ENCODE assay signal across 16 mouse cellular contexts in the genomic region with DNA sequence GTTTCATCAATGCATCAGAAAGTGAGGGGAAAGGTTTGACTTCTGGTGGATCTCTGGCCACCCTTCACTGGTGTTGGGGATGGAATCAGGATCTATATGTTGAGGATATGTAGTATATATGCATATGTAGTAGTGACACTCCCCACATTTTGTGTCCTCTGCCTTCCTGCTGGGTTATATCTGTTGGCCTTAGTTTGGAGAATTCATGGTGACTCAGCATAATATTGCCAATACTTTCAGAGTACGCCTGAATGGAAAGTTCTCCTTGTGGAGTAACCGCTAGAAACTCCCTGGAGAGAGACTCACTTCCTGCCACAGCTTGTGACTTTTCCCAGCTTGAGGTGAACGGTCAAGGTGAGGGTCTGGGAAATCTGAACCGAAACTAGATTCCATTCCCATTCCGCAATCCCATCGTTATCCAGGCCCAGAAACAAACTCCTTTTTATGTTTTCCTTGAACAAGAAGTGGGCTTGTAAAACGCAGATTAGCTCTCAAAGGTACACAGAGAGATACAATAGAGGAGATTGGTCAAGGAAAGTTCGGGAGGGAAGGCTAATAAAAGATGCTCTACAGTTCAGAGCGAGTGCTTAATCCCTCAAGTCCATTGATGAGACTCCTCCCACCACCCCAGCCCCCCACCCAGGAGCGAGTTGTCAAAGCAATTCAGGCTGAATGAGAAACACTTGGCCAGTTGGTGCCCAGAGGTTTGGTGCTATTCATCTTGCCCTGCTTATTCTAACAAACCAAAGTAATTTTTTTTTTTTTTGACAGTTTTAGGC. TPM values are rescaled to one million over a fixed set of nuclear protein-coding genes. Genes with fewer than 3 reads are reported as not detected.
DNase-seq lines count a peak whose midpoint lies in the region; ATAC-seq and TF ChIP-seq lines count a peak whose summit lies in the region.
"Had no signal": no experiment of that assay in that cellular context is flagged by ENCODE, and none has a peak within 500 bp of the region (broad histone marks: within the 10 kb centered on the region; RNA-seq: fewer than 3 reads in every experiment).

No protein-coding gene starts in this region.

- no peaks in the 10 kb centered on the region for H3K36me3 ChIP-seq in hindbrain, embryonic 15.5 days
- no peaks in the 10 kb centered on the region for H3K36me3 ChIP-seq in hindbrain, embryonic 16.5 days (ENCODE audit: control insufficient read depth, insufficient read depth, low read length)
- H3K36me3 ChIP-seq in ES-E14 (ENCODE audit: control insufficient read depth, insufficient read depth, low read length, poor library complexity, severe bottlenecking), result no peaks in the 10 kb centered on the region
- H3K36me3 ChIP-seq in midbrain, embryonic 12.5 days, result no peaks in the 10 kb centered on the region

- H3K27ac ChIP-seq in hindbrain, embryonic 15.5 days (replicated peaks), result no peak overlapping the region
- H3K27ac ChIP-seq in hindbrain, embryonic 16.5 days (ENCODE audit: low read depth, low read length), result no peak overlapping the region
- peak overlapping the region; percentile 66 for H3K27ac ChIP-seq in ES-E14 (ENCODE audit: insufficient read depth, low read depth, low read length, poor library complexity, severe bottlenecking)
- no peak overlapping the region for H3K27ac ChIP-seq in midbrain, embryonic 12.5 days (replicated peaks)
- H3K27ac ChIP-seq: liver, embryonic 14.5 days had no signal

- no peak overlapping the region for H3K9ac ChIP-seq in hindbrain, embryonic 15.5 days
- H3K9ac ChIP-seq in hindbrain, embryonic 16.5 days (ENCODE audit: low read depth, low read length), result no peak overlapping the region
- no peak overlapping the region for H3K9ac ChIP-seq in ES-E14 (ENCODE audit: insufficient read depth, low read depth, low read length, poor library complexity, severe bottlenecking)
- no peak overlapping the region for H3K9ac ChIP-seq in midbrain, embryonic 12.5 days (replicated peaks)
- H3K9ac ChIP-seq: liver, embryonic 14.5 days had no signal

- 34% methylated on average over 10 of the region's 10 CpGs for WGBS in hindbrain, embryonic 15.5 days
- 35% methylated on average over 10 of the region's 10 CpGs for WGBS in hindbrain, embryonic 16.5 days
- WGBS in midbrain, embryonic 12.5 days, result 26% methylated on average over 10 of the region's 10 CpGs
- 48% methylated on average over 10 of the region's 10 CpGs for WGBS in lung, adult 2 months

- ATAC-seq in hindbrain, embryonic 15.5 days (ENCODE audit: low FRiP score, low read depth), result no peak
- no peak for ATAC-seq in hindbrain, embryonic 16.5 days
- peak; percentile 85 for ATAC-seq in midbrain, embryonic 12.5 days (ENCODE audit: low FRiP score, low read depth)

- in situ Hi-C loops in ES-E14 (cut with MboI; ENCODE audit: low sequenced_read_pairs in 2 of 2, unreplicated experiment in 2 of 2), result no loop called here

- no peak for TF ChIP-seq CTCF in brain, embryonic 14.5 days (IDR thresholded peaks at IDR 0.05; ENCODE audit: borderline replicate concordance, extremely low read depth, insufficient read depth, insufficient read length)
- TF ChIP-seq CTCF in lung, adult 2 months (IDR thresholded peaks at IDR 0.05; ENCODE audit: insufficient read depth, low read length), result no peak

- no peaks in the 10 kb centered on the region for H3K4me1 ChIP-seq in hindbrain, embryonic 15.5 days (replicated peaks)
- H3K4me1 ChIP-seq in hindbrain, embryonic 16.5 days (ENCODE audit: control insufficient read depth, insufficient read depth, low read depth, low read length), result no peaks in the 10 kb centered on the region
- peaks cover 7 to 20% of the 10 kb centered on the region in 2 experiments; a peak in 3 of 4 replicates for H3K4me1 ChIP-seq in ES-E14 (ENCODE audit: control insufficient read depth in 2 of 2, insufficient read depth in 2 of 2, low read length in 2 of 2, poor library complexity in 1 of 2)
- 0 out of 2 replicates have a peak, but pooled peaks cover 6% of the 10 kb centered on the region for H3K4me1 ChIP-seq in midbrain, embryonic 12.5 days
- no peaks in the 10 kb centered on the region for H3K4me1 ChIP-seq in lung, adult 2 months (ENCODE audit: control insufficient read depth, insufficient read depth, low read length)

- H3K4me3 ChIP-seq in hindbrain, embryonic 15.5 days, result no peak overlapping the region
- no peak overlapping the region for H3K4me3 ChIP-seq in hindbrain, embryonic 16.5 days (ENCODE audit: low read length)
- H3K4me3 ChIP-seq in ES-E14 (ENCODE audit: insufficient read depth in 1 of 2, low read depth in 1 of 2, low read length in 2 of 2, poor library complexity in 1 of 2, severe bottlenecking in 1 of 2), result no peak overlapping the region
- H3K4me3 ChIP-seq in midbrain, embryonic 12.5 days, result no peak overlapping the region
- H3K4me3 ChIP-seq in lung, adult 2 months (replicated peaks; ENCODE audit: extremely low read depth, low read depth, low read length), result no peak overlapping the region

- DNase-seq in ES-E14 (ENCODE audit: low read depth, low spot score), result no peak
- peak; percentile 78 for DNase-seq in brain, embryonic 14.5 days (ENCODE audit: low read depth)
- DNase-seq in kidney, postnatal 10 days, result no peak
- DNase-seq in T-cell, adult 2 months (ENCODE audit: low spot score), result no peak
- DNase-seq in lung, adult 2 months, result no peak
- DNase-seq: cerebellum, postnatal 36 days; kidney, adult 8-10 months; right cerebral cortex, adult 18-20 months had no signal

- TF ChIP-seq POLR2A in brain, embryonic 14.5 days (IDR thresholded peaks at IDR 0.05; ENCODE audit: borderline replicate concordance, extremely low read depth, insufficient read depth, insufficient read length, poor library complexity, severe bottlenecking), result no peak
- no peak for TF ChIP-seq POLR2A in lung, adult 2 months (IDR thresholded peaks at IDR 0.05; ENCODE audit: borderline replicate concordance, extremely low read depth, low read depth, low read length)

- 0 out of 2 replicates have a peak overlapping the region, but pooled peaks have one; percentile 11 for H3K4me2 ChIP-seq in hindbrain, embryonic 15.5 days
- no peak overlapping the region for H3K4me2 ChIP-seq in hindbrain, embryonic 16.5 days (ENCODE audit: low read length)
- peak overlapping the region; percentile 34 for H3K4me2 ChIP-seq in midbrain, embryonic 12.5 days (replicated peaks)

- H3K9me3 ChIP-seq in hindbrain, embryonic 15.5 days, result no peaks in the 10 kb centered on the region
- no peaks in the 10 kb centered on the region for H3K9me3 ChIP-seq in hindbrain, embryonic 16.5 days (ENCODE audit: control insufficient read depth, low read length)
- no peaks in the 10 kb centered on the region for H3K9me3 ChIP-seq in ES-E14 (ENCODE audit: control insufficient read depth, insufficient read depth, low read depth, low read length)
- no peaks in the 10 kb centered on the region for H3K9me3 ChIP-seq in midbrain, embryonic 12.5 days

- no peaks in the 10 kb centered on the region for H3K27me3 ChIP-seq in hindbrain, embryonic 15.5 days
- H3K27me3 ChIP-seq in hindbrain, embryonic 16.5 days (replicated peaks; ENCODE audit: control insufficient read depth, insufficient read depth, low read length), result no peaks in the 10 kb centered on the region
- H3K27me3 ChIP-seq in midbrain, embryonic 12.5 days, result peaks cover 19% of the 10 kb centered on the region

TF ChIP-seq in ES-E14, 5 proteins besides CTCF, POLR2A, EP300 and RAD21:
- TF ChIP-seq ZC3H11A (IDR thresholded peaks at IDR 0.05; ENCODE audit: borderline replicate concordance, low read depth, low read length), result no peak
- TF ChIP-seq MAFK (IDR thresholded peaks at IDR 0.05; ENCODE audit: insufficient read depth, low read depth, low read length), result peak; percentile 96
- no peak for TF ChIP-seq CHD2 (IDR thresholded peaks at IDR 0.05; ENCODE audit: low read depth, low read length)
- no peak for TF ChIP-seq HCFC1 (IDR thresholded peaks at IDR 0.05; ENCODE audit: borderline replicate concordance, insufficient read depth, low read length)
- no peak for TF ChIP-seq ZNF384 (IDR thresholded peaks at IDR 0.05; ENCODE audit: low read depth, low read length)

RNA-seq across cellular contexts. Expression of a gene that starts 7.0 kb away (rescaled TPM):
- not detected in 2 replicates for polyA plus RNA-seq in hindbrain, embryonic 15.5 days (2015; fragmentation: Nextera tagmentation; extraction: Ambion mirVana)
- polyA plus RNA-seq in hindbrain, embryonic 16.5 days (2015; fragmentation: Nextera tagmentation; extraction: Ambion mirVana), result not detected in 2 replicates
- not detected in 2 replicates for total RNA-seq in ES-E14 (2012; rRNA removed)
- not detected in 2 replicates for polyA plus RNA-seq in brain, embryonic 14.5 days (2012; rRNA removed)
- polyA plus RNA-seq in midbrain, embryonic 12.5 days (2016; fragmentation: Nextera tagmentation; extraction: Ambion mirVana), result not detected in 2 replicates
- polyA plus RNA-seq in lung, adult 2 months (2012; rRNA removed), result not detected in 2 replicates
- total RNA-seq: hematopoietic stem cell, adult 5-6 weeks; layer of hippocampus, adult 18-20 months; left cerebral cortex, postnatal 10 days had no signal
- polyA plus RNA-seq: liver, embryonic 14.5 days; thymus, postnatal 0 days had no signal

RNA-seq across cellular contexts. Expression of a gene that starts 30.7 kb away (rescaled TPM):
- 1.3 and 1.6 TPM in 2 replicates for polyA plus RNA-seq in hindbrain, embryonic 15.5 days (2015; fragmentation: Nextera tagmentation; extraction: Ambion mirVana)
- polyA plus RNA-seq in hindbrain, embryonic 16.5 days (2015; fragmentation: Nextera tagmentation; extraction: Ambion mirVana), result 0.74 and 1.2 TPM in 2 replicates
- total RNA-seq in ES-E14 (2012; rRNA removed), result 12.7 and 22.8 TPM in 2 replicates
- 2.3 and 2.4 TPM in 2 replicates for polyA plus RNA-seq in brain, embryonic 14.5 days (2012; rRNA removed)
- polyA plus RNA-seq in midbrain, embryonic 12.5 days (2016; fragmentation: Nextera tagmentation; extraction: Ambion mirVana), result 0.75 and 1.6 TPM in 2 replicates
- polyA plus RNA-seq in lung, adult 2 months (2012; rRNA removed), result not detected in 2 replicates
- total RNA-seq: hematopoietic stem cell, adult 5-6 weeks; layer of hippocampus, adult 18-20 months; left cerebral cortex, postnatal 10 days had no signal
- polyA plus RNA-seq: thymus, postnatal 0 days had no signal

RNA-seq across cellular contexts. Expression of a gene that starts 49.5 kb away (rescaled TPM):
- polyA plus RNA-seq in hindbrain, embryonic 15.5 days (2015; fragmentation: Nextera tagmentation; extraction: Ambion mirVana), result not detected in 2 replicates
- not detected in 2 replicates for polyA plus RNA-seq in hindbrain, embryonic 16.5 days (2015; fragmentation: Nextera tagmentation; extraction: Ambion mirVana)
- not detected in 2 replicates for total RNA-seq in ES-E14 (2012; rRNA removed)
- polyA plus RNA-seq in brain, embryonic 14.5 days (2012; rRNA removed), result not detected in 2 replicates
- polyA plus RNA-seq in midbrain, embryonic 12.5 days (2016; fragmentation: Nextera tagmentation; extraction: Ambion mirVana), result not detected in 2 replicates
- not detected in 2 replicates for polyA plus RNA-seq in lung, adult 2 months (2012; rRNA removed)
- total RNA-seq: hematopoietic stem cell, adult 5-6 weeks; layer of hippocampus, adult 18-20 months; left cerebral cortex, postnatal 10 days had no signal
- polyA plus RNA-seq: liver, embryonic 14.5 days; thymus, postnatal 0 days had no signal

RNA-seq across cellular contexts. Expression of a gene that starts 49.6 kb away (rescaled TPM):
- polyA plus RNA-seq in hindbrain, embryonic 15.5 days (2015; fragmentation: Nextera tagmentation; extraction: Ambion mirVana), result not detected in 2 replicates
- polyA plus RNA-seq in hindbrain, embryonic 16.5 days (2015; fragmentation: Nextera tagmentation; extraction: Ambion mirVana), result 0.10 TPM in 1 of 2 replicates, not detected in the other
- total RNA-seq in ES-E14 (2012; rRNA removed), result 0.09 TPM in 1 of 2 replicates, not detected in the other
- polyA plus RNA-seq in brain, embryonic 14.5 days (2012; rRNA removed), result not detected in 2 replicates
- polyA plus RNA-seq in midbrain, embryonic 12.5 days (2016; fragmentation: Nextera tagmentation; extraction: Ambion mirVana), result not detected in 2 replicates
- not detected in 2 replicates for polyA plus RNA-seq in lung, adult 2 months (2012; rRNA removed)
- total RNA-seq: hematopoietic stem cell, adult 5-6 weeks; layer of hippocampus, adult 18-20 months; left cerebral cortex, postnatal 10 days had no signal
- polyA plus RNA-seq: liver, embryonic 14.5 days; thymus, postnatal 0 days had no signal
